Mouse (Mus musculus) cortical plate, adult 2 months (tissue): Measurements from ENCODE around the gene 1700016C15Rik. TPM values are rescaled to one million over a fixed set of nuclear protein-coding genes. Genes with fewer than 3 reads are reported as not detected.

Experiments used
- H3K27ac ChIP-seq: fragments of 200-500 bp; 2 replicates; pipeline ENCODE4 v1.5.1; 2012; ENCODE audit warnings: low read length, control low read depth, inconsistent platforms; ENCODE audit not compliant: insufficient read depth
- H3K4me1 ChIP-seq: fragments of 200-500 bp; 2 replicates; pipeline ENCODE4 v1.6.1; 2011; ENCODE audit warnings: low read length; ENCODE audit not compliant: control insufficient read depth, insufficient read depth
- H3K4me3 ChIP-seq: fragments of 200-500 bp; 2 replicates; pipeline ENCODE4 v1.5.1; 2011; ENCODE audit warnings: mild to moderate bottlenecking, low read length, control low read depth; ENCODE audit not compliant: insufficient read depth
- CTCF ChIP-seq: fragments of 200-500 bp; IDR thresholded peaks from 2 replicates; pipeline ENCODE4 v1.5.1; 2011; ENCODE audit warnings: mild to moderate bottlenecking, control low read depth, low read length; ENCODE audit not compliant: insufficient read depth; ENCODE audit errors: extremely low read depth
- POLR2A ChIP-seq: fragments of 200-500 bp; IDR thresholded peaks from 2 replicates; pipeline ENCODE4 v1.6.1; 2011; ENCODE audit warnings: mild to moderate bottlenecking, low read length, control low read depth; ENCODE audit not compliant: insufficient read depth; ENCODE audit errors: extremely low read depth
- polyA plus RNA-seq: library from polyadenylated mRNA; depleted of rRNA; stranded (reverse); fragments of >200 nt; gene quantifications from 2 replicates; pipeline ENCODE4 v1.2.3, GENCODE M21; 2012

The 1700016C15Rik gene
- polyA plus RNA-seq, 1 experiment = not detected

DNA sequence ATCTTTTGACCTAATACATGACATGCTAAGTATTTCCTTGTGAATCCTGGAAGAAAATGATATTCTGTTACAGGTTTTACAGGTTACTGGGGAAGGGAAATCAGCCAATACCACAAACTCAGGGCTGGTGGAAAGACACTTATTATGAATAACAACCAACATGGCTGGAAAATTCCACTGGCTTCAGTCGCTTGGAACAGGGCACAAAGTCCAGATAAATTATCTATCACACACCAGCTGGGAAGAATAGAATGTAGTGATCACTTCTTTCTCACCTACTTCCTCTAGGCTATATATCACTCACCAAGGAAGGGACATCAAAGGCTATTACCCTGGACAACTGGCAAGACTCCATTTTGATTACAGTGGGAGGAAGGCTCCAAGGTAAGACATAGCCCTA, 11.1 kb downstream of the 1700016C15Rik start:
- H3K4me1 ChIP-seq = no peaks in the 10 kb centered on the region
- H3K27ac ChIP-seq = no peak overlapping the region
- no peak overlapping the region for H3K4me3 ChIP-seq
- TF ChIP-seq POLR2A (no peak), CTCF (no peak)

- TF ChIP-seq POLR2A (no peak), CTCF (no peak)
- no peaks in the 10 kb centered on the region for H3K4me1 ChIP-seq
- H3K4me3 ChIP-seq = no peak overlapping the region
- H3K27ac ChIP-seq = no peak overlapping the region
Observed at GRCm38 (mm10) chr1:177742119-177742518, 12.5 kb downstream of the 1700016C15Rik start.

- Histone ChIP-seq H3K27ac (no peak overlapping the region), H3K4me3 (no peak overlapping the region), H3K4me1 (no peaks in the 10 kb centered on the region)
- TF ChIP-seq CTCF (no peak), POLR2A (no peak)
Observed at GRCm38 (mm10) chr1:177744521-177745325, 15.1 kb downstream of the 1700016C15Rik start.

- H3K27ac ChIP-seq = no peak overlapping the region
- TF ChIP-seq POLR2A (no peak), CTCF (no peak)
- no peaks in the 10 kb centered on the region for H3K4me1 ChIP-seq
- no peak overlapping the region for H3K4me3 ChIP-seq
Observed at GRCm38 (mm10) chr1:177747869-177748540, 18.4 kb downstream of the 1700016C15Rik start.

GRCm38 (mm10) chr1:177753496-177753895, 23.9 kb downstream of the 1700016C15Rik start:
- no peak for TF ChIP-seq CTCF
- no peak for TF ChIP-seq POLR2A
- no peak overlapping the region for H3K4me3 ChIP-seq

GRCm38 (mm10) chr1:177757249-177757648, 27.6 kb downstream of the 1700016C15Rik start:
- no peak overlapping the region for H3K4me3 ChIP-seq
- no peak overlapping the region for H3K27ac ChIP-seq
- no peak for TF ChIP-seq CTCF
- TF ChIP-seq POLR2A = no peak
- no peaks in the 10 kb centered on the region for H3K4me1 ChIP-seq

More at GRCm38 (mm10) chr1:177753496-177753895, 23.9 kb downstream of the 1700016C15Rik start:
- no peaks in the 10 kb centered on the region for H3K4me1 ChIP-seq
- no peak overlapping the region for H3K27ac ChIP-seq

DNA sequence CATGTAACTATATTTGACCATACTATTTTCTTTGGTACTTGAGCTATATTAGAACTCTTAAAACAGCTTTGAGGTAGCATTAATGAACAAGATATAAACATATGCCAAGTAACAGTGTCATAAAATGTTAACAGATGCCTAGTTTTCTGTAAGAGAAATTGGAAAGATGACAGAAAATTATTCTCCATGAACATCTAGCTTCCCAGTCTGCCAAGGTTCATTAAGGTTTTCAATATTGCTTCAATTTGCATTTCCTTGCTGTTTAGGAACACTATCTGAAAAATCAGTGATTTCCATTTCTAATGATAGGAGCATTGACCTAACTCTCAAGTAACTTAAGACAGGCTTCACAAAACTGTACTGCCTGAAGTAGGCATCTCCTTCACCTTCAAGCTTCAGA, 39.3 kb downstream of the 1700016C15Rik start:
- Histone ChIP-seq H3K4me1 (no peaks in the 10 kb centered on the region), H3K4me3 (no peak overlapping the region), H3K27ac (no peak overlapping the region)
- TF ChIP-seq CTCF = no peak
- no peak for TF ChIP-seq POLR2A

DNA sequence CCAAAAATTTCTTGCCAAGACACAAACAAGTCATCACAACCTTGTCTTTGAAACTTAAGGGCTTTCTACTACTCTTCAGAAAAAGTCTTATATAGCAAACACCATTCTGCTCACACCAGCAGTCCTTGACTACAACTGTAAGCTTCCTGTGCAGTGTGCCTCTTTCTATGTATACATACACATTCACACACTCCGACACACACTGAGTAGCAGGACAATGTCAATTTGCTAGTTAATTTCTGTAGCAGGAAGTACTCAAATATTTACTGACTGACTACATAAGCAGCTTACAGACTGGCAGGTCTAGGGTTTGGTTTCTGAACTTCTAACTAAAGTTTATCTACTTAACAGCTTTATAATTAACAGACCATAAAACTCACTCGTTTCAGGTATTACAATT, 47.8 kb downstream of the 1700016C15Rik start:
- Histone ChIP-seq H3K4me1 (no peaks in the 10 kb centered on the region), H3K27ac (no peak overlapping the region), H3K4me3 (no peak overlapping the region)
- TF ChIP-seq POLR2A (no peak), CTCF (no peak)

GRCm38 (mm10) chr1:177792835-177793234, 63.2 kb downstream of the 1700016C15Rik start:
- TF ChIP-seq CTCF = no peak
- TF ChIP-seq POLR2A = no peak
- no peak overlapping the region for H3K27ac ChIP-seq

More at GRCm38 (mm10) chr1:177792835-177793234, 63.2 kb downstream of the 1700016C15Rik start:
- Histone ChIP-seq H3K4me3 (no peak overlapping the region), H3K4me1 (peaks cover 2% of the 10 kb centered on the region; the same call in 1 of the 2 replicates)
